Mouse (Mus musculus): ENCODE data around the gene Rptor.

Rptor gene

DNA sequence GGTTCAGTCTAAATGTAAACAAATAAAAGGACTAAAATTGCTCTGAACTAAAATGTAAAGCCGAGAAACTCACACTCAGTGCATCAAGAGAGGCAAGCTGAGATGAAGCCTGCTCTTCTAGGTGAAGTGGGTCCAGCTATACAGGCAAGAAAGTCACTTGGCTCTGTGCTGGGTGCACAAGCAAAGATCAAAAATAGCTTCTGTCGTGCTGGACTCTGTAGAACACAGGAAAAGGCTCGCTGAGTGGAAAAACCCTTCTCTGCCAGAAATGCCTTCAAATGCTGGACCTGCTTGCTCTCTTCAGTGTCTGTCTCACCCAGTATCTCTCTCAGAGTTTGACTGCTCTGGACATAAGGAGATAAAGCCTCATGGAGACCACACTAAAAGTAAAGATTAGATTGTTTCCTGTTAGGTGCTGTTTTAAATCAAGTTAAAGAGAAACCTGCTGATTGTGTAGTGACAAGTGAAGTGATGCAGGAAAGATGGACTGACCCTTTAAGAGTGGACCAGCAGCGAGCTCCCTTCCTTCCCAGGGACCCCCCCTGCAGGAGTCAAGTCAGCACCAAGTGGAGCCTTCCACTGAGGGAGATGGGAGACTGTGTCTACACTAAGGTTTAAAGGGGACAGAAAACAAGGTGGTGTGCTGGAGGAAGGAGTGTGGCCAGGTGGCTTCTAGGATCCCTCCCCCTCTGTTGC lies 130.4 kb downstream of the Rptor start:
- DNase-seq (ENCODE audit: extremely low read depth, low read depth, low spot score) = no peak

DNA sequence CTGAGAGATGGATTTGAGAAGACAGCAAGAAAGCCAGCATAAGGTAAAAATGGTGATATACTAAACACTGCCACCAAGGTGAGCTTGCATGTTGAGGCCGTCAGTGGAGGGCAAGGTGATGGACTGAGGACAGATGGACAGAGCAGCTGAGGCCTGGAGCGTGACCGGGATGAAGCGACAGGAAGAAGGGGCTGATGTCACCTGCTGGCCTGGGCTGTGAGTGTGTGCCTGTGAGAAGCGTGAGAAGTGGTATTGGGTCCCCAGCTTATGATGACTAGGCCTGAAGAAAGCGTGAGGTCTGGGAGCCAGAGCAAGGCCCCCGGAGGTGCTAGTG lies 130.9 kb downstream of the Rptor start:
- no peak for DNase-seq (ENCODE audit: extremely low read depth, low read depth, low spot score)

DNA sequence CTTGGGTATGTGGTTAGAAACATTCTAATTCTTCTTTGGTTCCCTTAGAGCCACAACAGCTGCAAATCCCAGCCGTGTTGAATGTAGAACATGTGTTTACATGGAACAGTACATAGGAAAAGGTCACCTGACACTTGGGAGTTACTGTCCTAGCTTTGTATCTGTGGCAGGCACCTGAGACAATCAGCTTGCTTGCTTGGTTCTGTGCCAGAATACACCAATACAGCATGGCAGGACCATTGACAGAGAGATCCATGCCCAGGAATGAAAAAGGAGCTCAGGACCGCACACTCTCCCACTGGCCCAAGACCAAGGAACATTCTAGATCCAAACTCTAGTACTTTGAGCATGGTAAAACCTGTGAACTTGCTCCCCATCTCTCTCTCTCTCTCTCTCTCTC lies 132.4 kb downstream of the Rptor start:
- DNase-seq (ENCODE audit: extremely low read depth, low read depth, low spot score) = no peak

- DNase-seq (ENCODE audit: extremely low read depth, low read depth, low spot score) = no peak
Measured at GRCm38 (mm10) chr11:119738990-119739846, 136.5 kb downstream of the Rptor start.

DNA sequence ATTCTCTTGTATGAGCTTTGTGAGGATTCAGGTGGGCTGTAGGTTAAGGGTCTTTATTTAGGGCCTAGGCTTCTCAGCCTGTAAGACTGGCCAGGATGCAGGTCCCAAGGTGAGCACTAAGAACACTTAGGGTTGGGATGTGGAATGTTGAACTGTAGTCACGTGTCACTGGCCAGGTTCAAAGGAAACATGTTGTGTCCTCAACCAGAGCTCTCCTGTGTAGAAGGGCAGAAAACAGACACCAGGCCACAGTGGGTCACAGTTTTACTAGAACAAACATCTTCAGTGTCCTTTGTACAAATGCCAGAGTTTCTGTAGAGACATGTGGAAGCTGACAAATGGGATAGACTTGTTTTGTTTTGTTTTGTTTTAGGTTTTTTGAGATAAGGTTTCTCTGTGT lies 138.7 kb downstream of the Rptor start:
- no peak for DNase-seq (ENCODE audit: extremely low read depth, low read depth, low spot score)

DNA sequence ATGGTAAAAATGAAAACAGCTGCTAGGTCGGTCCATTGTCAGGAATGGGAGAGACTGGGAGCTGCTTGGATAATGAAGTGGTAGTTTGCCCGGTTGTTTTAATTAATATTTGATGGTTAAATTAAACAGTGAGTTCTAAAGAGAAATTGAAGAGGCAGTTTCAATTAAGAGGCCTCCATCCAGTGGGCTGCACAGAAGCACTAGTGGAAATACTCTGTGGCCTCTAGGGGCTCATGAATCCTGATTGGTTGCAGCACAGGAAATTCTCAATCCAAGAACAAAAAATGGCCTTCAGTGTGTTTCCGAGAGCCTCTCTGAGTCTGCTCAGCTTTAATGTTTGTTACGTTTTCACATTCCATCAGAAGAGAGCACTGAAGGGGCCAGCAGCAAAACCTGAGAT lies 141.7 kb downstream of the Rptor start:
- DNase-seq (ENCODE audit: extremely low read depth, low read depth, low spot score) = no peak

DNA sequence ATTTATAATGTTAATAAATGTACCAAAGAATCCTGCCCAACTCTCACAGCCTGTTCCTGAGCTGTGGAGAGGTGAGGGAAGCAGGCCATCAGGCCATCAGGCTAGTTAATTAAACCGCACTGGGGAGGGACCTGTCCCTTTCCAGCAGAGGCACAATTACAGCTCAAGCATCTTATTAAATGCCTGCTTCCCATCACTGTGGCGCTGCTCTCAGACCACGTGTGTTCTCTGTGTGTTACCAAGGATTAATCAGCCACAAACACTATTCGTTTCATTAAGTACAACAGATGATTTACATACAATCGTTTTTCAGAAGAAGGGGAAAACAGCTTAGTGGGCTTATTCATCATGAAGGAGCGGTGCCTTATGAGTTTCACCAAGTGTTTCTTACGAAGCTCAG lies 142.6 kb downstream of the Rptor start:
- no peak for DNase-seq (ENCODE audit: extremely low read depth, low read depth, low spot score)

GRCm38 (mm10) chr11:119754459-119754858 lies 151.8 kb downstream of the Rptor start:
- DNase-seq (ENCODE audit: extremely low read depth, low read depth, low spot score) = peak; percentile 33

GRCm38 (mm10) chr11:119758214-119758613 lies 155.5 kb downstream of the Rptor start:
- no peak for DNase-seq (ENCODE audit: extremely low read depth, low read depth, low spot score)

DNA sequence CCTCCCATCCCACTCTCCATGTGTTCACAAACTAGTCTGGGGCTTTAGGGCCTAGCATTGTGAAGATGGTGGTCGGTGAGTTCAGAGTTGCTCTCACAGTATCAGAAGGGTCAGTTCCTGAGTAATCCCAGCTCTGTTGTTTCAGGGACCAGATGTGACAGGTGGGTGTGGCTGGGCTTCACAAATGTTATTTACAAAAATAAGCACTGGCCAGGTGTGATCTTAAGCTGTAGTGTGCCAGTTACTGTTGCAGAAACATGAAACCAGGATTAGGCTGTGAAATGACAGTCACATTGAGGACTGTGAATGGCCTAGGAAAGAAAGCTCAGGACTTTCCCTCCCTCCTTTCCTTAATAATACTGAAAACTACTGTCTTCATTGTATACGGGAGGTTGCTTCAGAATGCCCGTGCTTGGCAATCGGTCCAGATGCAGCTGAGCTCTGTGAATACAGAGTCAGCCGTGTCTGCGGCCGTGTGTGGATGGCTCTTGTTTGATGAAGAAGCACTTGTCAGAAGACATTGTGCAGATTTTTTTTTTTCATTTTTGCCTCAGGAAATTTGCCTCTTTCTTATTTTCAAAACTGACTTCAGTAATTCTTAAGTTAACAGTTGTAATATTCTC lies 156.1 kb downstream of the Rptor start:
- no peak for DNase-seq (ENCODE audit: extremely low read depth, low read depth, low spot score)

DNA sequence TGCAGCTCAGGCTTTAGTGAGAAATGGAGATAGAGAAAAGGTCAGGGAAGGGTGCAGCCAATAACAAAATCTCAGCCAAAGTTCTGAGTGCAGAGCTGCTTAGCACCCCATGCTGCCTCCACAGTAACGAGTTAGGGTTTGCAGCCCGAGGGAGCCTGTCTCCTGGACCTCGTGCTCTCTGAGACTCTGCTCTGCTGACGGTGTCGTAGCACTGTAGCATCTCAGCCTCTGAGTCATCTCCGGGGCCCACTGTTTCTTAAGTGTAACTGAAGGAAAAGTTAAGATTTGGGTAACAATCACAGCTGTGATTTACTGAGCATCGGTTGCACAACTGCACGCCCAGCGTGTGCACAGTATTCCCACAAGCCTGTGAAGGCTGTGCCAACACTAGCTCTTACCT lies 160.2 kb downstream of the Rptor start:
- DNase-seq (ENCODE audit: extremely low read depth, low read depth, low spot score) = no peak

DNA sequence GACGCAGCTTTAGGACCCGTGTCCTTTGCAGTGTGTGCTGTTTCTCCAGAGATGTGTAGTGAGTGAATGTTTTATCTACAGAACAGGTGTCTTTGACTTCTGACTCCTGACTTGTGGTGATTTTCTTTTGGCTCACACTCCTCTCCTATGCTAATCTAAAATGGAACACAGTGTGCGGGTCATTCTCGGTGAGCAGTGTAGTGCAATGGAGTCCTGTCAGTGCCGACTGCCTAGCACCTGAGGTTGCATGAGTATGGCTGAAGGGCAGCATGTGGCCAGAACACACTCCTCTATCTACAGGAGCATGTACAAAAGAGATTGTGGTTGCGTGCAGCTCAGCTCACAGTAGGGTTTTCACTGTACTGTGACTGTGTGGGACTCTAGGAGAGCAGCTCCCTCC lies 163.3 kb downstream of the Rptor start:
- DNase-seq (ENCODE audit: extremely low read depth, low read depth, low spot score) = no peak

DNA sequence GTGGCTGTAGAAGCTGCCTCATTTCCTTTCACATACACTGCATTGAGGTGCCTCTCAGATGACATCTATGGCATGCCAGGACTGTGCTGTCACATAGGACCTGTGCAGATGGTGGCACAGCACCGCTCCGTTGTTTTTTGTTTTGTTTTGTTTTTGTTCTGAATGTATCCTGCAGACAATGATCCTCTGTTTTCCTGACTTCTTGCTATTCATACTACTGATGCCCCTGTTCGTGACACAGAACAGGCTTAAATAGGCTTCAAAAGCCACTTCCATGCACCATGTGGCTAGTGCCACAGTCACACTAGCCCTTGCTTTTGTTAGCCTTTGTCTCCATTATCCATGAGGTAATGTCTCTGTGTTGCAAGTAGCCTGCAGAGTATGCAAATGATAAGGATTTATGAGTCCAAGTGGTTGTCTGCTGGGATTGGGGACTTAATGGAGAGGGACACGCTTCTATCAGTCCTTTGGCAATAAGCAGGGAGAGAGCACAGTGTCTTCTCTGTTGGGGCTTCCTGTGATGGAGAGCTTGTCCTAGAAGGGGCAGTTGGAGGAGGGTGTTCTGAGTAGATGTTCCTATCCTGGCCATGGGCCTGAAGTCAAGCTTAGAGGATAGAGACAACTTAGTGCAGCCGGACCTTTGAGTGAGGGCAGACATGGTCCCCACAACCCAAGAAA lies 164.2 kb downstream of the Rptor start:
- DNase-seq (ENCODE audit: extremely low read depth, low read depth, low spot score) = no peak

GRCm38 (mm10) chr11:119767525-119767924 lies 164.8 kb downstream of the Rptor start:
- no peak for DNase-seq (ENCODE audit: extremely low read depth, low read depth, low spot score)

- no peak for DNase-seq (ENCODE audit: extremely low read depth, low read depth, low spot score)
Measured at GRCm38 (mm10) chr11:119768511-119768910, 165.8 kb downstream of the Rptor start.

GRCm38 (mm10) chr11:119769666-119770065 lies 167.0 kb downstream of the Rptor start:
- DNase-seq (ENCODE audit: extremely low read depth, low read depth, low spot score) = no peak

- DNase-seq (ENCODE audit: extremely low read depth, low read depth, low spot score) = no peak
Measured at GRCm38 (mm10) chr11:119770985-119771384, 168.3 kb downstream of the Rptor start.

DNA sequence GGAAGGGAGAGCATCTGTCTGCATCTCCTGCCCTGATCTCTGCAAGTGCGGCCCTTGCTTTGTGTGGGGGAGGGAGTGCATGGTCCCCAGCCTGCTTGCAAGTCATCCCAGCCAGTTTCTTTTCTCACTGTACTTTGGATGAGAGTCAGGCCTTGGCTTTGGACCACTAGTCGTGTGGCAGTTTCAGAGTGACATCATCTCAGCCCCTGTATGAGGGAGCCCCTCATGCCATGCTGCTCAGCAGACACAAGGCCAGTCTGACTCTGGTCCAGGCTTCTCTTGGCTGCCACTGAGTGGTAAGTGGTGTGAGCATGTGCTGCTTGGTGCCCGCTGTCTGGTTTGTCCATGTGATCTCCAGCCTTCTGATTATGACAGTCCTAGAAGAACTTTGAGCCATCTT lies 170.2 kb downstream of the Rptor start:
- no peak for DNase-seq (ENCODE audit: extremely low read depth, low read depth, low spot score)

- DNase-seq (ENCODE audit: extremely low read depth, low read depth, low spot score) = no peak
Measured at GRCm38 (mm10) chr11:119775076-119775760, 172.5 kb downstream of the Rptor start.

DNA sequence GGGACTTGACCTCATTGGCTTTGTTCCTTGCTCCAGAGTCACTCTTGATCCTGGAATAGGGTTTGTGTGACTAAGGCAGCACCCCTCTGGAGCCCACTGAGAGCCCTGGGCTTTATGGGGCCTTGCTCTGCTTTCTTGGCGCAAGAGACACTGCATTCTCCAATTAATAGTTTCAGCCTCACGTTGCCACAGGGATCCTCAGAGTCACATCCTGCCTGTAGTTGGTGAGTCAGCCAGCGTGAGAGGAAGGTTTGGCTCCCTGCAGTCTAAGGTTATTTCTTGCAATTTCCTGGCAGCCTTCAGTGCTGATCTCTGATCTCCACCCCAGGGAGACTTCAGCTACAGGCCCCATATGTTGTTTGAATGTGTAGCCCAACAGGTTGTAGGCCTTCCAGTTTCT lies 174.5 kb downstream of the Rptor start:
- no peak for DNase-seq (ENCODE audit: extremely low read depth, low read depth, low spot score)

DNA sequence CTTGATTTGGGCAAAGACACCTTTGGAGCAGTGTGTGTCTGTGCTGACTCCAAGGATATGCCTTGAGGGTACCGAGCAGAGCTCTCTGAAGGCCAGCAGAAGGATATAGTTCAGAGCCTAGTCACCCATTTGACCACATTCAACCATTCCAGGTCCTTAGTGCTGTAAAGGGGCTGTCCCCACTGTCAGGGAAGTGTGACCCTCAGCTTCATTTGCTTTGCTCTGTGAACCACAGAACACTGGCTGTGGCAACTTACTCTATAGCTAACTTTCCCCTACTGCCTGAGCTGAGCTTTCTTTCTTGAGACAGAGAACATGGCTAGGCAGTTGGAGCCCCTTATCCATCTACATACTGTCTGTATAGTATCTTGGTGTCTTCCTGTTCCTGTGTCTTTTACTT lies 175.2 kb downstream of the Rptor start:
- no peak for DNase-seq (ENCODE audit: extremely low read depth, low read depth, low spot score)

Data from fat pad, adult 2 months (tissue).